Mouse (Mus musculus): ENCODE data around the gene Rinl. TPM values are rescaled to one million over a fixed set of nuclear protein-coding genes. Genes with fewer than 3 reads are reported as not detected.

Gene Rinl
- polyA plus RNA-seq, 1 experiment from 2014 or later: 2.2 TPM

- Histone ChIP-seq H3K36me3 (replicated peaks) (peaks cover 36% of the 10 kb centered on the region), H3K4me1 (peaks cover 60% of the 10 kb centered on the region), H3K9me3 (no peaks in the 10 kb centered on the region), H3K4me3 (no peak overlapping the region), H3K27me3 (replicated peaks; ENCODE audit: low read depth, poor library complexity, severe bottlenecking) (no peaks in the 10 kb centered on the region), H3K27ac (replicated peaks) (peak overlapping the region; percentile 73)
- WGBS: 63% methylated on average over 3 of the region's 3 CpGs
- DNase-seq (ENCODE audit: low spot score): no peak
Measured at GRCm38 (mm10) chr7:28789235-28789634, 466 bp downstream of the Rinl start.

DNA sequence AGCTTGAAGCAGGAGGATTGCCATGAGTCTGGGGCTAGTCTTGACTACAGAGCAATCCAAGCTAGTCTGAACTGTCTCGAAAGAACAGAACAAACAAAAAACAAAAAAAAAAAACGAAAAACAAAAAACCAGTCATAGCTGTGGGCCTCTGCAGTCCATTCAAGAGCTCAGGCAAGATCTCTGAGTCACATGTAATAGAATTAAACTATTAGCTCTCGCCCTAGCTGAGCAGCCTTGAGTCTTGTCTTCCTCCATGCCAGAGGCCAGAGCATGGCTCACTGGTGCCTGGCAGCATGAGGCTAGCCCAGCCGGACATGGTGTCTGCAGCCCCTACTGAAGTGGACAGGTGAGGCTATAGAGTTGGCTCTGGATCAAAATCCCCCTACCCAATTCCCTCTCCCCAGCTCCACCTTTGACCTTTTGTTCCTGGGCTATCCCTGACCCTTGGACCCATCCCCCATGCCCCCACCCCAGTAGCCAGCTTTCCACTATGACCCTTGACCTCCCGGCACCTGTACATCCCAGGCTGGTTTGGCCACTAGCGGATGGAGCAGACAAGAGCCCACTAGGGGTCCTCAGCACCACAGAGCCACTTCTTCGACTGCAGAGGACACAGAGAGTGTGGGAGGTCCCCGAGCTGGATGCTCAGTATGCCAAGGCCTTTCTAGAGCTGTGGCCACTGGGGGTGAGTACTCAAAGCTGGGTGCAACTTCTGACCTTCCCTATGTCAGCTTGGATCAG lies 1.5 kb downstream of the Rinl start:
- H3K4me1 ChIP-seq: peaks cover 53% of the 10 kb centered on the region
- H3K36me3 ChIP-seq (replicated peaks): peaks cover 28% of the 10 kb centered on the region
- 44% methylated on average over 8 of the region's 8 CpGs for WGBS
- H3K27ac ChIP-seq (replicated peaks): peak overlapping the region; percentile 73
- no peaks in the 10 kb centered on the region for H3K27me3 ChIP-seq (replicated peaks; ENCODE audit: low read depth, poor library complexity, severe bottlenecking)
- DNase-seq (ENCODE audit: low spot score): peak; percentile 48
- no peak overlapping the region for H3K4me3 ChIP-seq
- H3K9me3 ChIP-seq: no peaks in the 10 kb centered on the region

GRCm38 (mm10) chr7:28791706-28792105 lies 2.9 kb downstream of the Rinl start:
- Histone ChIP-seq H3K4me3 (no peak overlapping the region), H3K27me3 (replicated peaks; ENCODE audit: low read depth, poor library complexity, severe bottlenecking) (no peaks in the 10 kb centered on the region), H3K9me3 (no peaks in the 10 kb centered on the region), H3K4me1 (peaks cover 62% of the 10 kb centered on the region), H3K36me3 (replicated peaks) (peaks cover 14% of the 10 kb centered on the region), H3K27ac (replicated peaks) (0 out of 2 replicates have a peak overlapping the region, but pooled peaks have one; percentile 65)
- DNase-seq (ENCODE audit: low spot score): no peak

DNA sequence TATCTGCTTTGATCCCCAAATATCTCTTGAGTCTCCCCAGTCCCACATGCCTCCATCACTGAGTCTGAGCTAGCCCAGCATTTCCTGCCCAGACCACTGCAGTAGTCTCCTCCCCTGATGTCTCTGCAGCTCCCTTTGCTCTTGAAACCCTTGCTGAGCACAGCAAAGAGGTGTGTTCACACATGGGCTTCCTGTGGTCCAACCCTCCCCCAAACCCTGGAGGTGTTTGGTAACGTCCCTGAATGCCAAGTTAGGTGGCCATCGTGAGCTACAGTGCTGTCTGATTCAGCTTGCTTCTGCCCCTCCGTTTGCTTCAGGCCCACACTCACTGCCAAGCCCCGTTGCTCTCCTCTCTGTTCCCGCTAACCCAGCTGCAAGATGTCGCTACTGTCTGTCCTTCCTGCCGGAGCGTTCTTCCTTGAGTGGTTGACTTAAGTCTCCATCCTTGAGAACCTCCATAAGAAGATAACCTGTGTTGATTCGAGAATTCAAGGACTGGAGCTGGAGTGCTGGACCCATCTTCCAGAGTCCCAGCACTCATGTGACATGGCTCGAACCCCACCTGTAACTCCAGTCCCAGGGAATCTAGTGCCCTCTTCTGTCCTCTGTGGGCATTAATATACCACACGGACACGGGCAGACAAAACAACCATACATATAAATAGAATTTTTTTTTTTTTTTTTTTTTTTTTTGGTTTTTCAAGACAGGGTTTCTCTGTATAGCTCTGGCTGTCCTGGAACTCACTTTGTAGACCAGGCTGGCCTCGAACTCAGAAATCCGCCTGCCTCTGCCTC lies 3.8 kb downstream of the Rinl start:
- no peak for DNase-seq (ENCODE audit: low spot score)
- H3K9me3 ChIP-seq: no peaks in the 10 kb centered on the region
- peaks cover 11% of the 10 kb centered on the region for H3K36me3 ChIP-seq (replicated peaks)
- peak overlapping the region; percentile 65 for H3K27ac ChIP-seq (replicated peaks)
- WGBS: 84% methylated on average over 14 of the region's 14 CpGs
- no peak overlapping the region for H3K4me3 ChIP-seq
- H3K27me3 ChIP-seq (replicated peaks; ENCODE audit: low read depth, poor library complexity, severe bottlenecking): no peaks in the 10 kb centered on the region
- H3K4me1 ChIP-seq: peaks cover 65% of the 10 kb centered on the region

DNA sequence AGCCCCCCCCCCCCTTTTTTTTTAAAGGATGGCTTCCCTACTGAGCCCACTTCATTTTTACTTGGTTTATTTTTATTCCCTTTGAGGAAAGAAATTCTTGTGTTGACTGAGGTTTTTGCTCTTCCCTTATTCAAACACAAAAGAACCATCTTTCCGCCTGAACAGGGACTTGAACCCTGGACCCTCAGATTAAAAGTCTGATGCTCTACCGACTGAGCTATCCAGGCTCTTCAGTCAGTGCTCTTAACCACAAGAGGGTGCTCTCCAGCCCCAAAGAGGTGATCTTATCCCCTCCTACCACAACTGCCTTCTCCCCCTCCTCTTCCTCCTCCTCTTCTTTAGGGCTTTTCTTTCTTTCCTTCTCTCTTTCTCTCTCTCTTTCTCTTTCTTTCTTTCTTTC lies 5.1 kb downstream of the Rinl start:
- Histone ChIP-seq H3K4me1 (peaks cover 54% of the 10 kb centered on the region), H3K9me3 (no peaks in the 10 kb centered on the region), H3K27me3 (replicated peaks; ENCODE audit: low read depth, poor library complexity, severe bottlenecking) (no peaks in the 10 kb centered on the region), H3K27ac (replicated peaks) (no peak overlapping the region), H3K4me3 (no peak overlapping the region), H3K36me3 (replicated peaks) (peaks cover under 1% of the 10 kb centered on the region; the same call in 1 of the 2 replicates)
- DNase-seq (ENCODE audit: low spot score): no peak
- 36% methylated on average over 2 of the region's 2 CpGs for WGBS

- no peaks in the 10 kb centered on the region for H3K27me3 ChIP-seq (replicated peaks; ENCODE audit: low read depth, poor library complexity, severe bottlenecking)
- 92% methylated on average over 3 of the region's 3 CpGs for WGBS
- no peak for DNase-seq (ENCODE audit: low spot score)
- H3K36me3 ChIP-seq (replicated peaks): no peaks in the 10 kb centered on the region
- peaks cover 48% of the 10 kb centered on the region for H3K4me1 ChIP-seq
- H3K9me3 ChIP-seq: no peaks in the 10 kb centered on the region
- H3K4me3 ChIP-seq: no peak overlapping the region
- no peak overlapping the region for H3K27ac ChIP-seq (replicated peaks)
Measured at GRCm38 (mm10) chr7:28794496-28794895, 5.7 kb downstream of the Rinl start.

DNA sequence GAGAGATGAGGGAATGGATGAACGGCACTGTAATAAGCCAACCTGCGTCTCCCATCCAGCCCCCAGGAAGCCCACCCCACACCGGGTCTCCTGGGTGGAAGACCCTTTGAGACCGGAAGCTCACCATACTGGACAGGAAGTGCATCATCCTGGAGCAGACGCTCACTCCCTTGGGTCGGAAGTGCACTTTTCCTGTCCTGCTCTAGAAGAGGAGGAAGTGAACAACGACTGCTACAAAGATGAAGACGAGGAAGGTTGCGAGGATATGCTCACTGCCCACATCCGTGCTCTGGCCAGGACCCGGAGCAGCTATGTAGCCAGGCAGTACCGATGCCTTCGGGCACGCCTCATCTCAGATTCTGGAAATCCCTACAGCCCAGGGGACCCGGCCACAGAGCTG lies 7.1 kb downstream of the Rinl start:
- peaks cover 34% of the 10 kb centered on the region for H3K4me1 ChIP-seq
- DNase-seq (ENCODE audit: low spot score): no peak
- H3K9me3 ChIP-seq: no peaks in the 10 kb centered on the region
- H3K36me3 ChIP-seq (replicated peaks): no peaks in the 10 kb centered on the region
- 78% methylated on average over 15 of the region's 15 CpGs for WGBS
- no peaks in the 10 kb centered on the region for H3K27me3 ChIP-seq (replicated peaks; ENCODE audit: low read depth, poor library complexity, severe bottlenecking)
- peak overlapping the region; percentile 74 for H3K27ac ChIP-seq (replicated peaks)
- peak overlapping the region; percentile 44; the same call in 1 of the 2 replicates for H3K4me3 ChIP-seq

- Histone ChIP-seq H3K4me3 (peak overlapping the region; percentile 44), H3K4me1 (peaks cover 34% of the 10 kb centered on the region), H3K9me3 (no peaks in the 10 kb centered on the region), H3K36me3 (replicated peaks) (no peaks in the 10 kb centered on the region), H3K27me3 (replicated peaks; ENCODE audit: low read depth, poor library complexity, severe bottlenecking) (no peaks in the 10 kb centered on the region), H3K27ac (replicated peaks) (peak overlapping the region; percentile 74)
- peak; percentile 82 for DNase-seq (ENCODE audit: low spot score)
- 18% methylated on average over 32 of the region's 32 CpGs for WGBS
Measured at GRCm38 (mm10) chr7:28796562-28796975, 7.8 kb downstream of the Rinl start.

DNA sequence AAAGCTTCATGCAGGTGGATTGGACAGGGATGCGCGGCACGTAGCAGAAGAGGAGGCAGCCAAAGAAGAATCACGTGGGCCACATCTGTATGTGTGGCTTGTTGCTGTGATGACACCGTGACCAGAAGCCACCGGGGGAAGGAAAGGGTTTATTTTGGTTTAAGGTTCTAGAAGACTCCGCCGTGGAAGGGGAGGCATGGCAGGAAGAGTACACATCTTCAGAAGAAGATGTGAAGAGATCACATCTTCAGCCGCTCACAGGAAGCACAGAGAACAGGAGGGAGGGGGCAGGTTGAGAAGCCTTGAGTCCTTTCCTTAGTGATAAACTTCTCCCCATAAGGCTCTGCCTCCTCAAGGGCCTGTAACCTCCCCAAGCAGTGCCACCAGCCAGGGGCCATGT lies 11.2 kb downstream of the Rinl start:
- Histone ChIP-seq H3K27ac (replicated peaks) (no peak overlapping the region), H3K4me1 (peaks cover 49% of the 10 kb centered on the region), H3K9me3 (no peaks in the 10 kb centered on the region), H3K36me3 (replicated peaks) (no peaks in the 10 kb centered on the region), H3K4me3 (no peak overlapping the region), H3K27me3 (replicated peaks; ENCODE audit: low read depth, poor library complexity, severe bottlenecking) (no peaks in the 10 kb centered on the region)
- 94% methylated on average over 9 of the region's 9 CpGs for WGBS
- no peak for DNase-seq (ENCODE audit: low spot score)

DNA sequence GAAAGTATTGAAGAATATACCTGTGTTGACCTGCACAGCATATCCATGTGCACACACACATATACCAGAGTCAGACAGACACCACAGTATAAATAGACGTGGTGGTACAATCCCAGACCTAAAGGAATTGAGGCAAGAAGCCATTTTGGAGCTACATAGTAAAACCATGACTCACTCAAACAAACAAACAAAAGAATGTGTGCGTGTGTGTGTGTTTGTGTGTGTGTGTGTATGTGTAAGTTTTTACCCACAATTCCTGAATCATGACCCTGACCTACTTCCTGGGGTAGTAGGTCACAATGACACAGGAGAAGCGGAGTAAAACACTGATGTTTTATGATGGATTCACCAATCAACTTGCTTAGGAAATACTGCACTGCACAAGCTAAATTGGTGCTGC lies 12.7 kb downstream of the Rinl start:
- no peak for DNase-seq (ENCODE audit: low spot score)
- peak overlapping the region; percentile 86 for H3K27ac ChIP-seq (replicated peaks)
- H3K27me3 ChIP-seq (replicated peaks; ENCODE audit: low read depth, poor library complexity, severe bottlenecking): no peaks in the 10 kb centered on the region
- WGBS: 82% methylated on average over 3 of the region's 3 CpGs
- no peaks in the 10 kb centered on the region for H3K36me3 ChIP-seq (replicated peaks)
- peaks cover 42% of the 10 kb centered on the region for H3K4me1 ChIP-seq
- H3K9me3 ChIP-seq: no peaks in the 10 kb centered on the region
- H3K4me3 ChIP-seq: no peak overlapping the region

DNA sequence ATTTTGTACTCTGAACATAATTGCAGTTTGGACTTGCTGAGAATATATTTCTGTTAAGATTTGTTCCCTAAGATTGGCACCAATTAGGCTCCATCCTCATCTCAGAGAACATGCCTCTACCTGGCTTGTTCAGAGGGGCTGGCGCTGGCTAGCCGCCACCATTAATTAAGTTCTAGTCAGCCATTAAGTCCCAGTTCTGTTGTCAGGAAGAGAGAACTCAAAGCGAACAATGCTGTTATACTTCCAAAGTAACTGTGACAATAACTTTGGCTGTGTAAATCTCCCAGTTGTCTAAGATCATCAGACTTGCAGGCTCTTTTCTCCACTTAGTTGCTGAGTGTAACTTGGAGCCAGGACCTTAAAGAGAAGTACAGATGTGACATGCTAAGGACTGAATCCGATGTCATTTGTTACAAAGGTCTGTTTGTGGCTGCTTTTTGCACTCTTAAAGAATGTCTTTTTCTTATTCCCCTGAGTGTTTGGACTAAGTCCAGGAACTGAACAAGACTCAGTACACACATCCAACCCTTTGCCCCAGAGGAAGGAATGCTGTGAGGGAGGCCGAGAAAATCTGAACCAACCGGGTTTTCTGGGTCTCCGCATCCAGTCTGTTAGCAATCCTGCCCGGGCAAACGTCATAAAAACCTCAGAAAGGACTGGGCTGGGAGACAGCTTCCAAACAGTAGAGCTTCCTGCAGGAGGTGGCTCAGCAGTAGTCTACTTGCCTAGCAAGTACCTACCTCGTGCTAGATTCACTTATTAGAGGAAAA lies 13.3 kb downstream of the Rinl start:
- H3K36me3 ChIP-seq (replicated peaks): no peaks in the 10 kb centered on the region
- H3K27me3 ChIP-seq (replicated peaks; ENCODE audit: low read depth, poor library complexity, severe bottlenecking): no peaks in the 10 kb centered on the region
- peaks cover 36% of the 10 kb centered on the region for H3K4me1 ChIP-seq
- H3K4me3 ChIP-seq: peak overlapping the region; percentile 37
- WGBS: 29% methylated on average over 10 of the region's 10 CpGs
- H3K9me3 ChIP-seq: no peaks in the 10 kb centered on the region
- DNase-seq (ENCODE audit: low spot score): peak; percentile 64
- H3K27ac ChIP-seq (replicated peaks): peak overlapping the region; percentile 86

- Histone ChIP-seq H3K4me1 (peaks cover 43% of the 10 kb centered on the region), H3K27me3 (replicated peaks; ENCODE audit: low read depth, poor library complexity, severe bottlenecking) (no peaks in the 10 kb centered on the region), H3K9me3 (no peaks in the 10 kb centered on the region), H3K4me3 (peak overlapping the region; percentile 37), H3K27ac (replicated peaks) (peak overlapping the region; percentile 86), H3K36me3 (replicated peaks) (no peaks in the 10 kb centered on the region)
- WGBS: 5% methylated on average over 10 of the region's 10 CpGs
- DNase-seq (ENCODE audit: low spot score): peak; percentile 72
Measured at GRCm38 (mm10) chr7:28802846-28803588, 14.2 kb downstream of the Rinl start.
